Comparison of ENCODE assay signal across 14 mouse cellular contexts in the genomic region with DNA sequence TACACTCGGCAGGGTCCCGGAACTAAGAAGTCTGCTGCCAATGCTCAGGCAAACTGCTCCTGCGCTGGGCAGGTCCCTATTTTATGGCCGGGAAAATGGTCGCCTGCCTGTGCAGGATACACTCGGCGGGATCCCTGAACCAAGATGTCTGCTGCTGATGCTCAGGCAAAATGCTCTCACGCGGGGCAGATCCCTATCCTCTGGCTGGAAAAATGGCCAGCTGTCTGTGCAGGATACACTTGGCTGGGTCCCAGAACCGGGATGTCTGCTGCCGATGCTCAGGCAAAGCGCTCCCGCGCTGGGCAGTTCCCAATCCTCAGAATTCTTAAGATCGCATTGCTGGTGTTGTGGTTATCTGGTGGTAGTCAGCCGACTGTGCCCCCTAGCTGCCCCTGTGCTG. TPM values are rescaled to one million over a fixed set of nuclear protein-coding genes. Genes with fewer than 3 reads are reported as not detected.
DNase-seq lines count a peak whose midpoint lies in the region; ATAC-seq lines count a peak whose summit lies in the region.
"Had no signal": no experiment of that assay in that cellular context is flagged by ENCODE, and none has a peak within 500 bp of the region (broad histone marks: within the 10 kb centered on the region; RNA-seq: fewer than 3 reads in every experiment).

No protein-coding gene starts in this region.

- H3K4me3 ChIP-seq in kidney, embryonic 14.5 days (ENCODE audit: low read length): no peak overlapping the region
- H3K4me3 ChIP-seq in embryonic facial prominence, embryonic 13.5 days: no peak overlapping the region
- H3K4me3 ChIP-seq: erythroblast, embryonic 14.5 days had no signal

- WGBS in kidney, embryonic 14.5 days: 46% methylated on average over 16 of the region's 16 CpGs
- 57% methylated on average over 16 of the region's 16 CpGs for WGBS in embryonic facial prominence, embryonic 13.5 days

- no peaks in the 10 kb centered on the region for H3K36me3 ChIP-seq in kidney, embryonic 14.5 days (ENCODE audit: control insufficient read depth, insufficient read depth, low read length)
- no peaks in the 10 kb centered on the region for H3K36me3 ChIP-seq in embryonic facial prominence, embryonic 13.5 days

- no peaks in the 10 kb centered on the region for H3K27me3 ChIP-seq in kidney, embryonic 14.5 days (ENCODE audit: control insufficient read depth, insufficient read depth, low read length)
- no peaks in the 10 kb centered on the region for H3K27me3 ChIP-seq in embryonic facial prominence, embryonic 13.5 days
- H3K27me3 ChIP-seq: Patski had no signal

- ATAC-seq in kidney, embryonic 14.5 days (ENCODE audit: low FRiP score, low TSS enrichment): no peak
- ATAC-seq in embryonic facial prominence, embryonic 13.5 days (ENCODE audit: insufficient number of reproducible peaks, insufficient read depth, low FRiP score, low TSS enrichment, low read depth): no peak
- ATAC-seq: Patski had no signal

- H3K9ac ChIP-seq in kidney, embryonic 14.5 days (ENCODE audit: low read depth, low read length): no peak overlapping the region
- no peak overlapping the region for H3K9ac ChIP-seq in embryonic facial prominence, embryonic 13.5 days

- no peaks in the 10 kb centered on the region for H3K9me3 ChIP-seq in kidney, embryonic 14.5 days (ENCODE audit: control insufficient read depth, low read length)
- H3K9me3 ChIP-seq in embryonic facial prominence, embryonic 13.5 days: no peaks in the 10 kb centered on the region

- peak overlapping the region; percentile 17; the same call in 1 of the 2 replicates for H3K4me2 ChIP-seq in kidney, embryonic 14.5 days (replicated peaks; ENCODE audit: low read depth, low read length)
- H3K4me2 ChIP-seq in embryonic facial prominence, embryonic 13.5 days: peak overlapping the region; percentile 22

- DNase-seq in adrenal gland, postnatal 14 days: peak; percentile 4
- no peak for DNase-seq in adrenal gland, postnatal 10 days
- DNase-seq in kidney, adult 11 months: no peak
- peak; percentile 70 for DNase-seq in ZHBTc4 (ENCODE audit: low read depth, low spot score)
- DNase-seq in thymus, postnatal 36 days: no peak
- no peak for DNase-seq in thymus, adult 18-20 months
- DNase-seq: kidney, postnatal 14 days had no signal

- H3K27ac ChIP-seq in kidney, embryonic 14.5 days (ENCODE audit: low read depth, low read length): no peak overlapping the region
- no peak overlapping the region for H3K27ac ChIP-seq in embryonic facial prominence, embryonic 13.5 days
- H3K27ac ChIP-seq: macrophage had no signal

- H3K4me1 ChIP-seq in kidney, embryonic 14.5 days (ENCODE audit: control insufficient read depth, insufficient read depth, low read length): no peaks in the 10 kb centered on the region
- no peaks in the 10 kb centered on the region for H3K4me1 ChIP-seq in embryonic facial prominence, embryonic 13.5 days

RNA-seq across cellular contexts. Expression of gene Olfr31, which starts 13.7 kb away (rescaled TPM):
- not detected in 2 replicates for total RNA-seq in adrenal gland, postnatal 14 days (2021)
- not detected for total RNA-seq in adrenal gland, postnatal 10 days (2021)
- not detected in 2 replicates for polyA plus RNA-seq in kidney, embryonic 14.5 days (2014; fragmentation: Nextera tagmentation; extraction: Ambion mirVana)
- polyA plus RNA-seq in embryonic facial prominence, embryonic 13.5 days (2015; fragmentation: Nextera tagmentation; extraction: Ambion mirVana): not detected in 2 replicates
- total RNA-seq: gastrocnemius, postnatal 4 days; liver, adult 2 months had no signal
- polyA plus RNA-seq: erythroblast, embryonic 14.5 days; liver, adult 2 months; macrophage had no signal

RNA-seq across cellular contexts. Expression of gene Il3ra, which starts 37.1 kb away (rescaled TPM):
- total RNA-seq in adrenal gland, postnatal 14 days (2021): 12.0 and 13.9 TPM in 2 replicates
- 10 to 100 TPM; 10.3 to 13.5 TPM for total RNA-seq in adrenal gland, postnatal 10 days (2021)
- 4.0 and 4.1 TPM in 2 replicates for polyA plus RNA-seq in kidney, embryonic 14.5 days (2014; fragmentation: Nextera tagmentation; extraction: Ambion mirVana)
- 3.8 and 4.4 TPM in 2 replicates for polyA plus RNA-seq in embryonic facial prominence, embryonic 13.5 days (2015; fragmentation: Nextera tagmentation; extraction: Ambion mirVana)

Comparison
In these comparisons a context has a peak if more than half of its experiments do, and no peak if none do; other contexts are left out.
1. DNase-seq: peak in adrenal gland, postnatal 14 days (single experiment) and ZHBTc4 (single experiment); none in adrenal gland, postnatal 10 days (single experiment), kidney, adult 11 months (single experiment), thymus, postnatal 36 days (0 of 2) and thymus, adult 18-20 months (0 of 2).